Comparison of ENCODE assay signal across 29 mouse cellular contexts in genomic region chr6:94560896-94561295, GRCm38 (mm10).
A peak's percentile ranks its signal among the peaks of the same experiment; 100 is the strongest.
DNase-seq lines count a peak whose midpoint lies in the region; ATAC-seq lines count a peak whose summit lies in the region.
"Had no signal": no experiment of that assay in that cellular context is flagged by ENCODE, and none has a peak within 500 bp of the region (broad histone marks: within the 10 kb centered on the region; RNA-seq: fewer than 3 reads in every experiment).

No protein-coding gene starts in this region.

- H3K27me3 ChIP-seq in heart, embryonic 12.5 days (replicated peaks): no peaks in the 10 kb centered on the region
- H3K27me3 ChIP-seq in limb, embryonic 11.5 days (ENCODE audit: control insufficient read depth, insufficient read depth, low read length): no peaks in the 10 kb centered on the region
- no peaks in the 10 kb centered on the region for H3K27me3 ChIP-seq in limb, embryonic 10.5 days (ENCODE audit: low read depth, poor library complexity, severe bottlenecking)
- H3K27me3 ChIP-seq: CH12.LX; embryonic facial prominence, embryonic 15.5 days; forebrain, embryonic 12.5 days; Patski had no signal

- no peak overlapping the region for H3K9ac ChIP-seq in heart, embryonic 12.5 days
- H3K9ac ChIP-seq in limb, embryonic 11.5 days (ENCODE audit: low read length): no peak overlapping the region
- H3K9ac ChIP-seq: embryonic facial prominence, embryonic 13.5 days; embryonic facial prominence, embryonic 15.5 days; forebrain, embryonic 12.5 days had no signal

- H3K4me1 ChIP-seq in heart, embryonic 12.5 days (replicated peaks): peaks cover 17% of the 10 kb centered on the region
- H3K4me1 ChIP-seq in limb, embryonic 11.5 days (ENCODE audit: control insufficient read depth, insufficient read depth, low read length): no peaks in the 10 kb centered on the region
- peaks cover 14% of the 10 kb centered on the region; the same call in 1 of the 2 replicates for H3K4me1 ChIP-seq in limb, embryonic 10.5 days
- H3K4me1 ChIP-seq: embryonic facial prominence, embryonic 15.5 days had no signal

- no peak overlapping the region for H3K27ac ChIP-seq in heart, embryonic 12.5 days (ENCODE audit: poor library complexity, severe bottlenecking)
- H3K27ac ChIP-seq in limb, embryonic 11.5 days (replicated peaks; ENCODE audit: low read depth, low read length): no peak overlapping the region
- H3K27ac ChIP-seq in limb, embryonic 10.5 days: no peak overlapping the region
- H3K27ac ChIP-seq: embryonic facial prominence, embryonic 13.5 days; embryonic facial prominence, embryonic 15.5 days; forebrain, embryonic 10.5 days; forebrain, embryonic 12.5 days had no signal

- H3K36me3 ChIP-seq in heart, embryonic 12.5 days: no peaks in the 10 kb centered on the region
- no peaks in the 10 kb centered on the region for H3K36me3 ChIP-seq in limb, embryonic 11.5 days (ENCODE audit: control insufficient read depth, insufficient read depth, low read length)
- no peaks in the 10 kb centered on the region for H3K36me3 ChIP-seq in limb, embryonic 10.5 days
- H3K36me3 ChIP-seq: embryonic facial prominence, embryonic 13.5 days; embryonic facial prominence, embryonic 15.5 days; forebrain, embryonic 10.5 days; forebrain, embryonic 12.5 days had no signal

- no peaks in the 10 kb centered on the region for H3K9me3 ChIP-seq in heart, embryonic 12.5 days (replicated peaks)
- no peaks in the 10 kb centered on the region for H3K9me3 ChIP-seq in limb, embryonic 11.5 days (ENCODE audit: control insufficient read depth, low read length)
- no peaks in the 10 kb centered on the region for H3K9me3 ChIP-seq in limb, embryonic 10.5 days (replicated peaks)
- H3K9me3 ChIP-seq: embryonic facial prominence, embryonic 13.5 days; embryonic facial prominence, embryonic 15.5 days; forebrain, embryonic 10.5 days; forebrain, embryonic 12.5 days; G1E had no signal

- no peak overlapping the region for H3K4me3 ChIP-seq in heart, embryonic 12.5 days
- no peak overlapping the region for H3K4me3 ChIP-seq in limb, embryonic 11.5 days (ENCODE audit: low read depth, low read length)
- no peak overlapping the region for H3K4me3 ChIP-seq in limb, embryonic 10.5 days
- H3K4me3 ChIP-seq: embryonic facial prominence, embryonic 13.5 days; embryonic facial prominence, embryonic 15.5 days; erythroblast, embryonic 14.5 days; forebrain, embryonic 10.5 days; forebrain, embryonic 12.5 days had no signal

- peak; percentile 35 to 57 for DNase-seq in cerebellum, postnatal 10 days
- DNase-seq in cerebellum, postnatal 36 days: no peak
- peak; percentile 2 for DNase-seq in heart, postnatal 4 days
- DNase-seq in limb, embryonic 11.5 days (ENCODE audit: low spot score): peak; percentile 18
- no peak for DNase-seq in limb, embryonic 10.5 days (ENCODE audit: low spot score)
- peak; percentile 19 for DNase-seq in adipocyte (ENCODE audit: low spot score)
- DNase-seq: adrenal gland, adult 2 months; adrenal gland, postnatal 10 days; adrenal gland, postnatal 25 days; B cell, adult 2 months; cerebellum, adult 11 months; cerebellum, adult 18-20 months; cerebellum, adult 8-10 months; cerebellum, adult 9-11 months; cerebellum, postnatal 25 days; embryo, embryonic 11 days had no signal

- no peak overlapping the region for H3K4me2 ChIP-seq in heart, embryonic 12.5 days
- H3K4me2 ChIP-seq in limb, embryonic 11.5 days (ENCODE audit: low read depth, severe bottlenecking): no peak overlapping the region
- H3K4me2 ChIP-seq: embryonic facial prominence, embryonic 13.5 days; embryonic facial prominence, embryonic 15.5 days; forebrain, embryonic 12.5 days had no signal

- no peak for ATAC-seq in heart, embryonic 12.5 days (ENCODE audit: insufficient number of reproducible peaks, low FRiP score)
- no peak for ATAC-seq in limb, embryonic 11.5 days (ENCODE audit: insufficient number of reproducible peaks, low FRiP score, low TSS enrichment, low read depth)
- ATAC-seq: activated CD4-positive, CD25-positive, alpha-beta regulatory T cell, adult 4 months; CD4-positive, CD25-positive, alpha-beta regulatory T cell, adult 4 months; forebrain, embryonic 14.5 days; forebrain, embryonic 16.5 days; Patski had no signal

- 71% methylated on average over 1 of the region's 1 CpGs for WGBS in heart, embryonic 12.5 days
- 94% methylated on average over 1 of the region's 1 CpGs for WGBS in limb, embryonic 11.5 days
- WGBS in limb, embryonic 10.5 days: 82% methylated on average over 1 of the region's 1 CpGs

Comparison
In these comparisons a context has a peak if more than half of its experiments do, and no peak if none do; other contexts are left out.
1. DNase-seq: peak in cerebellum, postnatal 10 days (2 of 2), heart, postnatal 4 days (single experiment), limb, embryonic 11.5 days (single experiment) and adipocyte (single experiment); none in cerebellum, postnatal 36 days (0 of 2) and limb, embryonic 10.5 days (single experiment).